In genomic region chr11:106036548-106037417, GRCm38 (mm10) we compare ENCODE assay signal across 8 mouse cellular contexts. TPM values are rescaled to one million over a fixed set of nuclear protein-coding genes. Genes with fewer than 3 reads are reported as not detected.
DNase-seq lines count a peak whose midpoint lies in the region; ATAC-seq and TF ChIP-seq lines count a peak whose summit lies in the region.

Gene Dcaf7 (plus strand): TSS chr11:106036872.

- in situ Hi-C loops in ES-E14 (cut with MboI; ENCODE audit: low sequenced_read_pairs in 2 of 2, unreplicated experiment in 2 of 2): no loop called here

- peak; percentile 97 for DNase-seq in ES-E14 (ENCODE audit: low read depth, low spot score)
- DNase-seq in cerebellum, adult 11-12 months: peak; percentile 97
- peak; percentile 95 for DNase-seq in heart, postnatal 25 days (ENCODE audit: low spot score)
- DNase-seq in layer of hippocampus, adult 18-20 months (ENCODE audit: low spot score in 2 of 2): peak; percentile 98 to 99
- peak; percentile 99 for DNase-seq in lung, adult 2 months
- peak; percentile 94 to 97 for DNase-seq in thymus, adult 18-20 months

- H3K4me3 ChIP-seq in ES-E14 (ENCODE audit: insufficient read depth in 1 of 2, low read depth in 1 of 2, low read length in 2 of 2, poor library complexity in 1 of 2, severe bottlenecking in 1 of 2): peak within 1 kb of the TSS; percentile 88 to 93
- H3K4me3 ChIP-seq in forebrain, embryonic 15.5 days: peak within 1 kb of the TSS; percentile 80
- peak within 1 kb of the TSS; percentile 95 for H3K4me3 ChIP-seq in lung, adult 2 months (replicated peaks; ENCODE audit: extremely low read depth, low read depth, low read length)

- H3K4me1 ChIP-seq in ES-E14 (ENCODE audit: control insufficient read depth in 2 of 2, insufficient read depth in 2 of 2, low read length in 2 of 2, poor library complexity in 1 of 2): peaks cover 0 to 2% of the 10 kb centered on the region in 2 experiments; a peak in 2 of 4 replicates
- H3K4me1 ChIP-seq in forebrain, embryonic 15.5 days: peaks cover 37% of the 10 kb centered on the region
- peaks cover 7% of the 10 kb centered on the region for H3K4me1 ChIP-seq in lung, adult 2 months (ENCODE audit: control insufficient read depth, insufficient read depth, low read length)

- intact Hi-C loops in heart, postnatal 25 days (cut with DNase I): loop anchor here (5.0 kb wide), 1 partner anchor 36 kb away; no protein-coding TSS in a partner anchor

- H3K27me3 ChIP-seq in forebrain, embryonic 15.5 days: no peaks in the 10 kb centered on the region

- H3K27ac ChIP-seq in ES-E14 (ENCODE audit: insufficient read depth, low read depth, low read length, poor library complexity, severe bottlenecking): no peak within 1 kb of the TSS
- H3K27ac ChIP-seq in forebrain, embryonic 15.5 days (replicated peaks): peak within 1 kb of the TSS; percentile 90

- TF ChIP-seq CTCF in lung, adult 2 months (IDR thresholded peaks at IDR 0.05; ENCODE audit: insufficient read depth, low read length): no peak

- peak; percentile 67; the same call in 1 of the 2 replicates for TF ChIP-seq POLR2A in lung, adult 2 months (IDR thresholded peaks at IDR 0.05; ENCODE audit: borderline replicate concordance, extremely low read depth, low read depth, low read length)

- peak within 1 kb of the TSS; percentile 84 for H3K4me2 ChIP-seq in forebrain, embryonic 15.5 days (replicated peaks)

- ATAC-seq in forebrain, embryonic 15.5 days (replicated peaks): peak; percentile 99
- peak; percentile 96 for ATAC-seq in neutrophil, adult 5-6 weeks (ENCODE audit: extremely low read depth, insufficient number of reproducible peaks, low FRiP score, poor library complexity, severe bottlenecking)

- H3K36me3 ChIP-seq in ES-E14 (ENCODE audit: control insufficient read depth, insufficient read depth, low read length, poor library complexity, severe bottlenecking): no peaks in the 10 kb centered on the region; the same call in 1 of the 2 replicates
- no peaks in the 10 kb centered on the region for H3K36me3 ChIP-seq in forebrain, embryonic 15.5 days

- peak within 1 kb of the TSS; percentile 89 for H3K9ac ChIP-seq in ES-E14 (ENCODE audit: insufficient read depth, low read depth, low read length, poor library complexity, severe bottlenecking)
- peak within 1 kb of the TSS; percentile 90 for H3K9ac ChIP-seq in forebrain, embryonic 15.5 days (replicated peaks)

- under 1% methylated on average over 65 of the region's 66 CpGs for WGBS in forebrain, embryonic 15.5 days
- WGBS in lung, adult 2 months: under 1% methylated on average over 66 of the region's 66 CpGs

- no peaks in the 10 kb centered on the region for H3K9me3 ChIP-seq in ES-E14 (ENCODE audit: control insufficient read depth, insufficient read depth, low read depth, low read length)
- no peaks in the 10 kb centered on the region for H3K9me3 ChIP-seq in forebrain, embryonic 15.5 days

TF ChIP-seq in ES-E14, 5 proteins besides CTCF, POLR2A, EP300 and RAD21:
- TF ChIP-seq CHD2 (IDR thresholded peaks at IDR 0.05; ENCODE audit: low read depth, low read length) (peak; percentile 92), MAFK (IDR thresholded peaks at IDR 0.05; ENCODE audit: insufficient read depth, low read depth, low read length) (no peak)
TF ChIP-seq in ES-E14: peak in this region for 1.

RNA-seq across cellular contexts. Expression of gene Dcaf7, which starts in this region (rescaled TPM):
- 23.0 and 30.3 TPM in 2 replicates for total RNA-seq in ES-E14 (2012; rRNA removed)
- polyA plus RNA-seq in forebrain, embryonic 15.5 days (2015; fragmentation: Nextera tagmentation; extraction: Ambion mirVana): 118 and 120 TPM in 2 replicates
- 10 to 100 TPM; 41.0 to 42.6 TPM for total RNA-seq in heart, postnatal 25 days (2021)
- total RNA-seq in layer of hippocampus, adult 18-20 months (2021): 100 to 1,000 TPM; 129 to 131 TPM
- 43.8 and 51.5 TPM in 2 replicates for polyA plus RNA-seq in lung, adult 2 months (2012; rRNA removed)
- 46.9 and 48.4 TPM in 2 replicates for total RNA-seq in neutrophil, adult 5-6 weeks (2017)
